Mouse (Mus musculus): ENCODE measurements around the gene Myrip. TPM values are rescaled to one million over a fixed set of nuclear protein-coding genes. Genes with fewer than 3 reads are reported as not detected.

Myrip gene
- polyA plus RNA-seq, 1 experiment, result not detected

DNA sequence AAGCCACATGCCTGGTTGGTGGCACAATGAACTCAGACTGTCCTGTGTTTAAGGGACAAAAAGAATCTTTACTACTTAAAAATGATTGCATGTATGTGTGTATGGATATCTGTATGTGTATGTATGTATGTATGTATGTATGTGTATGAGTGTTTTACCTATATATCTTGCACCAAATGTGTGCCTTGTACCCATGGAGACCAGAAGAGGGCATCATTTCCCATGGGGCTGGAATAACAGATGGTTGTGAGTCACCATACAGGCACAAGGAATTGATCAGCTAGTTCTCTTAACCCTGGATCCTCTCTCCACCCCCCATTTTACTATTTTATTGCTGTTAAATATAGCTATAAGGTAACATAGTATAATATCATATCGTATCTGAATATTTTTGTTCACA lies 4.4 kb upstream of the Myrip start:
- Histone ChIP-seq H3K36me3 (ENCODE audit: control insufficient read depth, insufficient read depth) (no peaks in the 10 kb centered on the region), H3K4me3 (ENCODE audit: insufficient read depth, poor library complexity, severe bottlenecking) (no peak overlapping the region), H3ac (ENCODE audit: control insufficient read depth, insufficient read length, low read depth) (no peak overlapping the region), H3K27me3 (ENCODE audit: control insufficient read depth, insufficient read depth, insufficient read length) (no peaks in the 10 kb centered on the region), H3K79me2 (ENCODE audit: control insufficient read depth, insufficient read depth) (no peaks in the 10 kb centered on the region), H3K79me3 (ENCODE audit: low read depth) (no peaks in the 10 kb centered on the region)
- no peak for TF ChIP-seq CEBPB (IDR thresholded peaks at IDR 0.05; ENCODE audit: low read depth)
- TF ChIP-seq CTCF (IDR thresholded peaks at IDR 0.05; ENCODE audit: control insufficient read depth, insufficient read depth, insufficient read length), result no peak
- TF ChIP-seq MYOD1 (IDR thresholded peaks at IDR 0.05; ENCODE audit: control insufficient read depth, insufficient read length, low read depth), result no peak
- no peak for TF ChIP-seq MAX (IDR thresholded peaks at IDR 0.05)
- TF ChIP-seq USF1 (IDR thresholded peaks at IDR 0.05; ENCODE audit: low read depth), result no peak
- no peak for TF ChIP-seq FOSL1 (IDR thresholded peaks at IDR 0.05; ENCODE audit: insufficient read depth, low read length, poor library complexity, severe bottlenecking)
- TF ChIP-seq MYOG (IDR thresholded peaks at IDR 0.05; ENCODE audit: control insufficient read depth, extremely low read depth, insufficient read length), result no peak

DNA sequence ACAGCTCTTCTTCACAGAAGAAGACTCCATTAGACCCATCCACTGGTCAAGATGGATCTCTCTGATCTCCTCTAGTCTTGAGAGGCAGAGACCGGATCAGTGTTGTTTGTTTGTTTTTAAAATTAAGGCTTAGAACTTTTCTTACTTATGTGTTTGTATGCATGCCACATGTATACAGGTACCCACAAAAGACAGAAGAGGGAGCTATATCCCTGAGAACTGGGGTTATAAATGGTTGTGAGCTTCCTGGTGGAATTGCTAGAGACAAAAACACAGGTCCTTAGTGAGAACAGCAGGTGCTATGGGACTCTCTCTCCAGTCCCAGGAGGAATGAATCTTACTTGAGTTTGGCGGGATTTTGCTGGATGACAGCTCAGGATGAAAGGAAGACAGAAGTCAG lies 1.9 kb upstream of the Myrip start:
- H3K36me3 ChIP-seq (ENCODE audit: control insufficient read depth, insufficient read depth), result no peaks in the 10 kb centered on the region
- no peaks in the 10 kb centered on the region for H3K79me2 ChIP-seq (ENCODE audit: control insufficient read depth, insufficient read depth)
- H3K79me3 ChIP-seq (ENCODE audit: low read depth), result no peaks in the 10 kb centered on the region
- H3ac ChIP-seq (ENCODE audit: control insufficient read depth, insufficient read length, low read depth), result no peak overlapping the region
- H3K4me3 ChIP-seq (ENCODE audit: insufficient read depth, poor library complexity, severe bottlenecking), result no peak overlapping the region
- H3K27me3 ChIP-seq (ENCODE audit: control insufficient read depth, insufficient read depth, insufficient read length), result peaks cover 6% of the 10 kb centered on the region
- no peak for TF ChIP-seq CTCF (IDR thresholded peaks at IDR 0.05; ENCODE audit: control insufficient read depth, insufficient read depth, insufficient read length)
- no peak for TF ChIP-seq MAX (IDR thresholded peaks at IDR 0.05)
- no peak for TF ChIP-seq CEBPB (IDR thresholded peaks at IDR 0.05; ENCODE audit: low read depth)
- TF ChIP-seq FOSL1 (IDR thresholded peaks at IDR 0.05; ENCODE audit: insufficient read depth, low read length, poor library complexity, severe bottlenecking), result no peak
- no peak for TF ChIP-seq MYOG (IDR thresholded peaks at IDR 0.05; ENCODE audit: control insufficient read depth, extremely low read depth, insufficient read length)
- no peak for TF ChIP-seq USF1 (IDR thresholded peaks at IDR 0.05; ENCODE audit: low read depth)
- TF ChIP-seq MYOD1 (IDR thresholded peaks at IDR 0.05; ENCODE audit: control insufficient read depth, insufficient read length, low read depth), result no peak

DNA sequence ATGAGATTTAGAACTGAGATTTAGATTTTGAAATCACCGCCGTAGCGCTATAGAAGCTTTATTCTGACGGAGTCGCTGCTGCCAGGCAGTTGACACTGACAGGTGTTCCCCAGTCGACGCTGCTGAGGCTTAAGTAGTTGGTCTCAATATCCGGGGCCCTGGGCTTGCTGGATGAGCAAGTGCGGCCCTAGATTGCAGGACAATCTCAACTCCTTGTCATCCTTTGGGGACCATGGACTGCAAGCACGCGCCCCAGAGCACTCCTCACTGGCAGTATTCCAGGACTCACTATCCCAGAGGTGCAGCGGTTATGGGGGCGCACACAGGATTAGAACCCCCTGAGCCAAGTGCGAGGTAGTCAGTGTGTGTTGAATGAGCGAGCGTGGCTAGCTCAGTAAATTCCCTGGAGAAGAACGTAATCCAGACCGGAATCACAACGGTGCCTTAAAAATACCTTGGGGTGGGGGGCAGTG lies 1.7 kb downstream of the Myrip start:
- no peaks in the 10 kb centered on the region for H3K79me2 ChIP-seq (ENCODE audit: control insufficient read depth, insufficient read depth)
- no peak overlapping the region for H3ac ChIP-seq (ENCODE audit: control insufficient read depth, insufficient read length, low read depth)
- peaks cover 20% of the 10 kb centered on the region for H3K27me3 ChIP-seq (ENCODE audit: control insufficient read depth, insufficient read depth, insufficient read length)
- H3K4me3 ChIP-seq (ENCODE audit: insufficient read depth, poor library complexity, severe bottlenecking), result no peak overlapping the region
- no peaks in the 10 kb centered on the region for H3K36me3 ChIP-seq (ENCODE audit: control insufficient read depth, insufficient read depth)
- TF ChIP-seq MYOD1 (IDR thresholded peaks at IDR 0.05; ENCODE audit: control insufficient read depth, insufficient read length, low read depth), result no peak
- TF ChIP-seq FOSL1 (IDR thresholded peaks at IDR 0.05; ENCODE audit: insufficient read depth, low read length, poor library complexity, severe bottlenecking), result no peak
- TF ChIP-seq MYOG (IDR thresholded peaks at IDR 0.05; ENCODE audit: control insufficient read depth, extremely low read depth, insufficient read length), result no peak
- no peak for TF ChIP-seq USF1 (IDR thresholded peaks at IDR 0.05; ENCODE audit: low read depth)
- no peak for TF ChIP-seq CEBPB (IDR thresholded peaks at IDR 0.05; ENCODE audit: low read depth)
- TF ChIP-seq CTCF (IDR thresholded peaks at IDR 0.05; ENCODE audit: control insufficient read depth, insufficient read depth, insufficient read length), result no peak
- TF ChIP-seq MAX (IDR thresholded peaks at IDR 0.05), result no peak
- no peaks in the 10 kb centered on the region for H3K79me3 ChIP-seq (ENCODE audit: low read depth)

GRCm38 (mm10) chr9:120303453-120304299 lies 2.4 kb downstream of the Myrip start:
- no peak overlapping the region for H3K4me3 ChIP-seq (ENCODE audit: insufficient read depth, poor library complexity, severe bottlenecking)
- no peaks in the 10 kb centered on the region for H3K79me2 ChIP-seq (ENCODE audit: control insufficient read depth, insufficient read depth)
- no peak overlapping the region for H3ac ChIP-seq (ENCODE audit: control insufficient read depth, insufficient read length, low read depth)
- H3K79me3 ChIP-seq (ENCODE audit: low read depth), result no peaks in the 10 kb centered on the region
- peaks cover 20% of the 10 kb centered on the region for H3K27me3 ChIP-seq (ENCODE audit: control insufficient read depth, insufficient read depth, insufficient read length)
- TF ChIP-seq FOSL1 (IDR thresholded peaks at IDR 0.05; ENCODE audit: insufficient read depth, low read length, poor library complexity, severe bottlenecking), result no peak
- H3K36me3 ChIP-seq (ENCODE audit: control insufficient read depth, insufficient read depth), result no peaks in the 10 kb centered on the region

GRCm38 (mm10) chr9:120304300-120305137 lies 3.2 kb downstream of the Myrip start:
- TF ChIP-seq FOSL1 (IDR thresholded peaks at IDR 0.05; ENCODE audit: insufficient read depth, low read length, poor library complexity, severe bottlenecking) (no peak), USF1 (IDR thresholded peaks at IDR 0.05; ENCODE audit: low read depth) (no peak)
- H3K27me3 ChIP-seq (ENCODE audit: control insufficient read depth, insufficient read depth, insufficient read length), result peaks cover 20% of the 10 kb centered on the region
- no peak overlapping the region for H3K4me3 ChIP-seq (ENCODE audit: insufficient read depth, poor library complexity, severe bottlenecking)

More at GRCm38 (mm10) chr9:120304300-120305137, 3.2 kb downstream of the Myrip start:
- H3K79me2 ChIP-seq (ENCODE audit: control insufficient read depth, insufficient read depth), result no peaks in the 10 kb centered on the region
- H3K36me3 ChIP-seq (ENCODE audit: control insufficient read depth, insufficient read depth), result no peaks in the 10 kb centered on the region
- no peak overlapping the region for H3ac ChIP-seq (ENCODE audit: control insufficient read depth, insufficient read length, low read depth)
- no peaks in the 10 kb centered on the region for H3K79me3 ChIP-seq (ENCODE audit: low read depth)
